Mouse (Mus musculus) frontal cortex, postnatal 36 days (tissue): ENCODE data around the gene Slc25a13.

Experiments used
- DNase-seq, 2 experiments: peaks; one replicate each; pipeline ENCODE4 v3.0.0; 2022; ENCODE audit warnings: low spot score in 2 of 2

Gene Slc25a13

DNA sequence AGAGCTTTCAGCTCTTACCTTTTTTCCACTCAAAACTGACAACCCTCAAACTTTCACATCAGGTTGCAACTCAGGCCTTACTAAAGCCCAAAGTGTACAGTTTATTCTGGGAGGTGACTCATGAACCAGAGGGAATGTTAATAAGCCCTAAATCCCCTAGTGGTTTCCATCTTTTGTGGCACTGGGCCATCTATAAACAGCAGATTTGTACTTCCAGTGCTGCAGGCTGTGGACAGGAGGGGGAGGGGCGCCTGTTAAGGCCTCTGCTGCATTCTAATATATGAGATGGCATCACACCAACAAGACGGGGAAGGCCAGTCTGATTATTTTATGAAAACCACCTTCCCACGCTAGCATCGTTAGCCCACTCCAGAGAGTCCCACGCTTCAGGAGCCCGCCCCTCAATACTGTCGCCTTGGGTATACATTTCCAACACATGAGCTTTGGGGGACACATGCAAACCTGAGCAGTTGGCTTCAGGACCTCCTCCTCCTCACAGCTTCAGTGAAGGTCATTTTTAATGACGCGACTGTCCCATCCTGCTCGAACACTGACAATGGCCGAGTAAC is 48.3 kb downstream of the Slc25a13 start:
- no peak for DNase-seq

DNA sequence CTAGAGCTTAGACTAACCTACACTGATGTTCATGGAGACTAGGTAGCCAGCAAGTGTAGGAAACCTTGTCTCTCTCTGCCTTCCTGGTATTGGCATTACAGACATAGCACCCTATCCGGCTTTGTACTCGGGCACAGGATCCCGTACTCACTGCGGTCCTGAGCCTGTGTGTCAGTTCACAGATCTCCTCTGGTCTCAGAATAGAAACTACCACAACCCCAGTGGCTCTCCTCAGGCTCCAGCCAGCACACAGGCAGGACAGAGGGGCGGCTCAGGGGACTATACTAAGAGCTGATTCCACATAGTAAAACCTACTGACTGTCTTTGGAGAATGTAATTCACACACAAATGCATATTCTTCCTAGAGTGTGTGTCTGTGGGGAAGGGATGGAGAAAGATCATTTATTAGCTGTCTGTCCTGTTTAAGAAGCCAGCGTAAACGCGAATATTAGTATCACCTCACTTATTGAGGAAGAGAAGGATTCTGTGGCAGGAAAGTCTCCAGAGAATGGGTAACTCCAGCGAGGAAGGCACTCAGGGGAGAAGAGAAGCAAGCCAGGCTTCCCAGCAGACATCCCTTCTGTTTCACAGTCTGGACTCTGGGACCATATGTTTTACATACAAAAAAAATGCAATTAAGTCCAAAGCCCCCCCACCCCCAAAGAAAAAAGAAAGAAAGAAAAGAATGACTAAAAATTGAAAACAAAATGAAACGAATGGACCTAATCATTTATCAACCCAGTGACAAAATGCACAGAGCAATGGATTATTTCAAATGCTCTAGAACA is 49.4 kb downstream of the Slc25a13 start:
- DNase-seq: no peak

DNA sequence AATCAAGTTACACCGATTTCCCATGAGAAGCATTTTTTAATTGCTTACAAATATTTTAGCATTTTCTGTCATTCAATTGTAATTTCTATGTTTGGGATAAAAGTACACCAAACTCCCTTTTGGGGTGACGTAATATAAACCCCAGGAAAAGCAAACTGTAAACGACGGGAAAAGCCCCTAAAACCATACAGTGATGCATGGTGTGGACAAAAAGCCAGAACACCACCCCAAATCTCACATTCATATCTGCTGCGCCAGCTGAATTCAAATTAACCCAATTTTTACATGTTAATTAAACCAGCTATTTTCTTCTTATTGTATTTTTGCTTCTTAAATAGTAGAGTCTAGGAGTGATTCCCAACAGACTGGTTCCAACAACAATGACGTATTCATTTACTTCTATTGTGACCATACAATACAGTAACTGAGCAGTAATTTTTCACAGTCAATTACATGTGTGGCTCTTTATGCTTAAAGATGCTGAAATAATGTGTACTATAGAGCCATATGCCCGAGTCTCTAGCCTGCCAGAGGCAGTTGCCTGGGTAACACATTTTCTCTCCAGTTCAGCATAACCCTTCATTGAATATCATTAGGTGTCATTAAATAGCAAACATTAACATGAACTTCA is 53.9 kb downstream of the Slc25a13 start:
- no peak for DNase-seq

DNA sequence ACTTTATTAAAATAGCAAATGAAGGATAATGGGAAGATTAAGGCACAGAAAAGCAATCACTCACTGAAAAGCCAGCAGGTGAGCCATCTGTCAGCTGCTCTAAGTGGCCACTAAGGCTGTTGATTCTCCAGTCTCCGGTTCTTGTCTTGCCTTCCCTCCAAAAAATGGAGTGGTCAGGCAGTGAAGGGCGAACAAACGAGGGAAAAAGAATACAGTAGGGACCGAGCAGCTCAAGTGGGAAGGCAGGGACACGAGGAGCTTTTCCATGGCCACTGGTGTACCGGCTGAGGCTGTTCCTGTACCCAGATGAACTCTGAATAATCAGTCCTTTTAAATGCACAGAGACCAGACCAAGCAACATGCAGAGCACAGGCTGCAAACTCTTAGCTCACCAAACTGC is 54.8 kb downstream of the Slc25a13 start:
- DNase-seq: no peak

DNA sequence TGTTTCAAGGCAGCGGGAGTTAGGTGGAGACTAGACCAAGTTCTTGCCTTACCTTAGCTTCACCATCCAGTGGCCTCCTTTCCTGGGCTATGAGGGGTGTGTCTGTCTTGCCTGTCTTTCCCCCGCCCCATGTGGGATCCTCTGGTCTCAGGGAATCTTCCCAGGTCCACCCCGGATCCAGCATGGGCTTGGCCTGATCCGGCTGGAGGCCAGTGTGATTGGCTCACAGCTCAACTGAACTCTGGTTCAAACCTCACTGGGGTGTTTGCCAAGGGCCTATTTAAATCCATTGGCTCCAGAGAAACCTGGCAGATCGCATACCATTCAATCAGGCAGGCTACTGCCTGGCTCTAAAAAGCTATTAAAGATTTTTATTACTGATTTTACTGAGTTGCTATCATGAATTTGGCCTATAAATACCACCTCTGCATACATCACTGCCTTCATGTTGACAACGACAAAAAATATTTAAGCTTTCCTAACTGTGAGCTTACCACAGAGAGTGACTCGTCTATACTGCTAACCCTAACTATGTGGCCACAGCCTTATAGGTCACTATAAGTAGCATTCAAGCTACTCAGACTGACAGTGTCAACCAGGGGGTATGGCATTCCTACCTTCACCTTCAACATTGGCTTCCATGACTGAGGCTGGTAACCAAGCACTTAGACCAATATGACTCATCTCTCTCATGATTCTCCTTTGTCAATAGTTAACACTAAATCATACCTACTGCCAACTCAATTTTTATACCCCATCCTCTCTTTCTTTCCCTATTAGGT is 56.1 kb downstream of the Slc25a13 start:
- no peak for DNase-seq

DNA sequence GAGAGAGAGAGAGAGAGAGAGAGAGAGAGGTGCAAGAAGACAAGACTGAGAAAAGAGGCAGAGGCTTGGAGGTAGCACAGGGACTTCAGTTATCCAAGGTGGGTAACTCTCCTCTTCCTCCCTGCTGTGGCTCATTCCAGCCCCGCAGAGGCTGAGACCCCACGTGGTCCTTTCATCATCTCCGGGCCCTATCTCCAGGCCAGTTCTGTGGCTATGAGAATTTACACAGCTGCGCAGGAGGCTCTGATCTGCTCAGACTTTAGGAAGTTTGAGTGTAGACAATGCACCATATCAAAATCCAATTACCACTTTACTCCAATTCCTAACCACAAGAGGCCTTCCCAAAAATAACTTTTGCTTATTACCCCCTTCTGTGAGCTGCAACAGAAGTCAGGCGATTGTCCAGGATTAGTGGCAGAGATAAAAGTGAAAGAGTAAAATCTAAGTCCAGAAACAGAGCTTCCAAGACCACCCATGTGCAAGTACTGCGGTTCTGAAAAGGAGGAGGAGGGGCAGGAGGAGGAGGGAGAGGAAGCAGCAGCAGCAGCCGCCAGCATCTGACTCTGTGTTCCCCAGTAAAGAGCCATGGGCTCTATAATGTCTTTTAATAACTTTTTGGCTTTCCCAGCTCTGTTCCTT is 57.6 kb downstream of the Slc25a13 start:
- no peak for DNase-seq

DNA sequence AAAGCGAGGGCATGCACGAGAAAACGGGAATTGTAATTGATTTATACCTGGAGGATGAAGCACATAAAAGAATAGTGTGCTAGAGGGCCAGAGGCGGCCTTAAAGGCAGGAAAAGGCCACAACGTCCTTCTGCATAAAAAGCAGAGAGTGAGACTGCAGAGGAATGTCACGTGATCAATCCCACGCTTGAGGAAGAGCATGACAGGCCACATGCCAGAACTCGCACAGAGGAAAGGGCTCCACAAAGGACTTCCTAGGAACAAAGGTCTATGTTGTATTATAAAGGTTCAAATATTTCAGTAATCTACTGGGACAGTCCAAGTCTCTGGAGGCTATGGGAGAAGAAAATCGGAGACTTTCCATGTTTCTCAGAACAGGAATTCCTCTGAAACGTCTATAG is 63.5 kb downstream of the Slc25a13 start:
- no peak for DNase-seq

DNA sequence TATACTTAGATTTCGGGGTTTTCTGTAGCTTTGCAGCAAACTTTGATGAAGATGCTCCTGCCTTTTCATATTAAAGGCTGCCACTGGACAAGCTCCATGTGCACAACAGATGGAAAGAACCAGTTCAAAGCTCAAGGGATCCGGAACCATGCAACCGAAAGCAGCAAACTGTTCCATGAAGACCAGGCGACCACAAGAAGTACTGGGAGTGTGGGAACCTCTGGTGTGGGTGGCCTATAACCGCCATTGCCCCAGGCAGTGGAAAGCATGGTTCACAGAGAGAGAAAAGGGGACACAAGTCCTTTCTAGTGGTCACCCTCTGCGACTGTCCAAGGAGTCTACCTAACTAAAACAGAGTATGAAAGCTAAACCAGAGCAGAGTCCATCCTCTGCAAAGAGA is 66.2 kb downstream of the Slc25a13 start:
- no peak for DNase-seq

DNA sequence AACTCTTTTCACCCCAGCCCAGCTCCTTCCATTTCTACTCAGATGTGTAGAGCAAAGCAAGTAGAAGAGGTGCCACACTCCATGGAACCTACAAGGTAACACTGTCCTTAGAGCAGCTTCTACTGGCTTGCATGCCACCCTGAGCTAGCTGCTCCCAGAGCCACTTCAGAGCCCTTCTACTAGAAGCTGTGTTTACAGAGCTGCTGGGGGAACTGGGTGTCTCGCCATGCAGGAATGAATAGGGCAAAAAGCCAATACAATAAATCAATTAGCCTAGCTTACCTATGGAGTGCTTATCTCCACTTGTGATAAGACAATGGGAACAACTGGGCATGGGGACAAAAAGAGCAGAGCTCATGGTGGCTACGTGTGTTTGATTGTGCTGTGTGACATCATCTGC is 67.2 kb downstream of the Slc25a13 start:
- no peak for DNase-seq

DNA sequence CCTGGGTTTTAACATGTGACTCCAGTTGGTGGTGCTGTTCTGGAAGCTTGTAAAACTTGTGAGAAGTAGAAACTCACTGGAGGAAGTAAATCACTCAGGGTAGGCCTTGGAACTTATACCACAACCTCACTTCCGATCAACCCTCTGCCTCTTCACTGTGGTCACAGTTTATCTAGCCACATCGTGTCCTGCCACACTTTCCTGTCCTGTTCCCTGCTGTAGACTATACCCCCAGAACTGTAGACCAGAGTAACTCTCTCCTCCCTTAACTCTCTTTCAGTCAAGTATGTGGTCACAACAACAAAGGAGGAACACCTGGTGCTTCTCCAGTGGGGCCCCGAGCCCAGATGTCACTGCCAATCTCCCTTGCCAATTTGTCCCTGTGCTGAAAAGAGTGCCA is 67.6 kb downstream of the Slc25a13 start:
- no peak for DNase-seq

DNA sequence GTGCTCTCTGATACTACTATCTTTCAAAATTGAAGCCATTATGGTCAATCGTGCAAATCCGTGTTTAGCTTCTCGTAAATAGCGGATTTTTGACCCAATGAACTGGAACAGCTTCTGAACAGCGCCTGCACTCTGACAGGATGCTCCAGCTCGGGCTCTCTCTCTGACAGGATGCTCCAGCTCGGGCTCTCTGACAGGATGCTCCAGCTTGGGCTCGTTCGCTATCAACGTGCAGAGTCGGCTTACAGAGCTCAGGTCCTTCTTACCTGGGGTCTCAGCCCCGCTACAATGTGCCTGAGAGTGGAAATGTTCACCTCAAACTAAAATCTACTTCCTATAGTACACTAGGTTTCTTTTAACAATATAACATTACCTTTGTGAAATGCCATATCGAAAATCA is 71.6 kb downstream of the Slc25a13 start:
- no peak for DNase-seq

DNA sequence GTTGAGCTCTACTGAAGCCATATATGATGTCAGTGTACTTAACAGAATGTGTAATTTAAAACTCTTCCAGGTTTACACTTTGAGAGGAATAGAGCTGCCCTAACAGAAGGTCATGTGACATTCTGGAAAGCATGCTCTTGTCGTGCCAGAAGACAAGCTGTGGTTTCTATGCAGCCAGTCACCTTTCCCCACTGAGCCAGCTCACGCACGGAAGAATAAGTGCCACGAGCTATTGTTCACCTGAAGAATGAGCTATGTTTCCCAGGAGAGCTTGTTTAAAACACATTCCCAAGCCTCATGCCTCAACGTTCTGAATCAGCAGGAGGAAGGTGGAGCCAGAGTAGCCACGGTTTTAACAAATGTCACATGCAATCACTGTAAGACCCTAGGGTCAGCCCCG is 73.4 kb downstream of the Slc25a13 start:
- no peak for DNase-seq

DNA sequence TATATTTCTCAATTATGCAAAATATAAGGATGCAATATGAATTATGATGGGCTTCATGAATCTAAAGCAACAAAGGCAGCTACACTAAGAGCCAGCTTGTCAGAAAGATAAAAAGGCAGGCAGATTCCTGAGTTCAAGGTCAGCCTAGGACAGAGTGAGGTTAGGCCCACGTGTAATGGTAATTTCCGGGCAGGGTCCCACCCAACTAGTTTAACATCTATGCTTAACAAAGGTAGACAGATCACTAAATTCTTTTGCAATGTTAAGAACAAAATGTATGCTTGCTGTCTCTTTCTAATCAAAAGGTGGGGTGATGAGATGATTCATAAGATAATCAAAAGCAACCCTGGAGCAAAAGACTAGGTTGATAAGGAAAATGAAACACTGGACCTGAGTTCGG is 76.6 kb downstream of the Slc25a13 start:
- DNase-seq: no peak

DNA sequence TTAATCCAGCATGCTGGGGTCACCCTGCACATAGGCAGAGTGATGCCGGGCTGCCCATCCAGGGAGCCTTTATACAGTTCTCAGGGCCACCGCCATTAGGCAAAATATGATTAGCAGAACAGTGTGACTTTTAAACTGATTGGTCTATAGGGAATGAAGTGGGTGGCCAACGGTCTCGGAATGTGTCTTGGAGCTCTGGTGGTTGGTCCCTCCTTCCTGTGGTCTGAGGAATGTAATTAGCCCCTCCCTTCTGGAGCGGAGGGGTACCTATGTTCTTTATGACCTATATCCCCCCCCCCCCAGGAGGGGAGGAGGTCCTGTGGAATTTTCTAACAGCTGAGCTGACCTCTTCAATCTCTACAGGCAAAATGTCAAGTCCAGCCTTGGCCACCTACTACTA is 77.9 kb downstream of the Slc25a13 start:
- no peak for DNase-seq

DNA sequence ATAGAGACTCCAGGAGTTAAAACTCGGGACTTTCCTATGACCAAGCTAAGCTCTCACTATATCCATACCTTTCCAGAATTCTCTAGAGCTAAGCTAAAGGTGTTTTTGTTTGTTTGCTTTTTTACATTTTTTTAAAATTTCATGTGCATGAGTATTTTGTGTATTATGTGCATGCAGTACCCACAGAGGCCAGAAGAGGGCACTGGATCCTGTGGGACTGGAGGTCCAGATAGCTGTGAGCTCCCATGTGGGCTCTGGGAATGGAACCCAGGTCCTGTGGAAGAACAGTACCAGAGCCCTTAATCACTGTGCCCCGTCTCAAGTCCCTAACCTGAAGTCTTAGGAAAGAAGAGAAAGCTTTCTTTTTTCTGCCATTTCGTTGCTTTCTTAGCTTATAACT is 80.2 kb downstream of the Slc25a13 start:
- DNase-seq: no peak

DNA sequence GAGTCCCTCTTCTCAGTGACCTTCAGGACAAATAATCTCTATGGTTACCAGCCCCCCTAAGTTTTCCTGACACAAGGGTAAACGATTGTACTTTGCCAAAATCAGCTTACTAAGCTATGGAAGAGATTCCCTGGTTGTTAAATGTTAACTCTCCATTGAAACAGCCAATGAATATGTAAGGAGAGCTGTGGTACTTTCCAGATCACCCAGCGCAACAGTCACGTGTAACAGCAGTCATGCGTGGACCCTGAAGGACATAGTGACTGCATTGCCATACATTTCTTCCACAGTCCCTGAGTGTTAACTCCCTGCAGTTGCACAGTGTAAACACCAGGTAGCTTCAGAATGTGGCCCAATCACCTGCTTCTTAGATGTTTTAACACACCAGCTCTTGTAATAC is 82.0 kb downstream of the Slc25a13 start:
- no peak for DNase-seq

DNA sequence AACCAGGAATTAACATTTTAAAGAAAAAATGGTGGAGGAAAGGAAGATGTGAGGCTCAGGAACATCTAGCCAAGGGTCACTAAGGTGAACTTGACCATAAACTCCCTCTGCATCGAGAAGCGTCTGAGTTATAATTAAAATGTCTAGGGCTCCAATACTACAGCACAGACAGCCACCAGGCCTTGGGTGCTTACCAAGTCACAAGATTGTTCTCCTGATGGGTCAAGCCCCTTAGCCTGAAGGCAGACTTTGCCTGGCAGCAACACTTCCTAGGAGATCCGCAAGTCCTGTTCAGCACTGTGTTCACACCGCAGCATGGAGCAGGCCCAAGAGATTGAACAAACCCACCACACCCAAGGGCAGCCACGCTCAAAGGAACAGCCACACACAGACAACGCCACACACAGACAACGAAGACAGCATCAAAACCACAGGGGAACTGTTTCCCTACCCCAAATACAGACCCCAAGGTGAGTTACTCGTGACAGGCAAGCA is 83.4 kb downstream of the Slc25a13 start:
- no peak for DNase-seq

DNA sequence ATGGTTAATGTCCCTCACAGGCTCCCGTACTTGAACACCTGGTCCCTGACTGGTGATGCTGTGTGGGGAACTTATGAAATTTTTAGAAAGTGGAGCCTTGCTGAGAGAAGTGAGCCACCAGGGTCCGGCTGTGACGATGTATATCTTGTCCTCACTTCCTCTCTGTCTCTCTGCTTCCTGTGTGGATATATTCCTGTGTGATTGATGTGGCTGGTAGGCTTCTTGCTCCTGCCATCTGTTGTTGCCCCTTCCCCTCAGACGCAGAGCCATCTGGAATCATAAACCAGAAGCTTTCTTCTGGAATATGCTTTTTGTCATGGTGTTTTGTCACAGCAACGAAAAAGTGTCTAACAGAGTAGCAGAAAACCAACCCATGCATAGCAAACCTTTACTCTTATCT is 84.9 kb downstream of the Slc25a13 start:
- no peak for DNase-seq

DNA sequence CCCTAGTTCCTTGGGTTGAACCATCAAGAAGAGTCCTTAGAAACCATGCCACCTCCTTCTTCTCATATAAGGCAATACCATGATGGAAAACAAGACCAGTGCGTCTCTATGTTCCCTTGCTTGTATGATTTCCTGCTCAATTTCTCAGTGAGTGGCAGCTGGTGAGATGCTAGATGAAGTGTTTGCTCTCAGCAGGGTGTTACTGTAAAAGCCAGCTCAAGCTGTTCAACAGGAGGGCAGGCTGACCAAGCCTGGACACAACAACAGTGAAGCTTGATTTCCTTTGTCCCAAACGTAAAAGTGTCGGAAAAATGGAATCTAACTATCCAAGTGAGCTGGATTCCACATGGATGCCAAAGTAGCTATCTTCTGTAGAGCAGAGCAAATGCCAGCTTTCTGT is 91.4 kb downstream of the Slc25a13 start:
- no peak for DNase-seq

DNA sequence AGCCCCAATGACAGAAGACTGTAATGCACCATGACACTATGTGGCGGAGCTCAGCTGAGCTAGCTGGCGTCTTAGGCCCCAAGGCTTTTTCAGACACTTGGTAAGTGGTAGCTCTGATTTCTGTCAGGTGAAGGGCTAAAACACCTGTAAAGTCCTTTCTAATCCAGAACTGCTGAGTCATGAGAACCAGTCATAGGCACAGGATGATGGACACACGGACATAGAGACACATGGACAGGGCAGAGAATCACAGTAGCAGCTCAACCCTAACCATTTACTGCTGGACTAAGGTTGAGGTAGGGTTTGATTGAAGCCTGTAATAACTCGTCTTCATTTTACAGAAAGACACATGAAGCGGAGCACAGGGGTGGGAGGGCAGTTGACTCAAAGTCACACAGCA is 95.1 kb downstream of the Slc25a13 start:
- no peak for DNase-seq

DNA sequence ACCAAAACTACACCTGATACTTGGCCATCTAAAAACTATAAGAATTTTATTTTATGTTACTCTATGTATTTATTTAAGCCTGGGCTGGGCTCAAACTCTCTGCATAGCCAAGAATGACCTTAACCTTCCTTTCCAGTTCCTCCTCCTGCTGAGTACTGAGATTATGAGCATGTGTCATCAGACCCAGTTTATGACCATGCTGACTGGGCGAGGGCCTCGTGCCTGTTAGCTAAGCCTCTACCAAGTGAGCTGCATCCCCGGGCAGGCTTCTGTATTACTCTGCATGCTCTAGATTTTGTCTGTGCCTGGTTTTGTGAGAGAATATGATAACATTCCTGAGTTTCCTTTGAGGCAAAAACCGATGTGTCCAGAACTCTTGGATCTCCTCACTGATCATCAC is 96.1 kb downstream of the Slc25a13 start:
- DNase-seq: no peak

DNA sequence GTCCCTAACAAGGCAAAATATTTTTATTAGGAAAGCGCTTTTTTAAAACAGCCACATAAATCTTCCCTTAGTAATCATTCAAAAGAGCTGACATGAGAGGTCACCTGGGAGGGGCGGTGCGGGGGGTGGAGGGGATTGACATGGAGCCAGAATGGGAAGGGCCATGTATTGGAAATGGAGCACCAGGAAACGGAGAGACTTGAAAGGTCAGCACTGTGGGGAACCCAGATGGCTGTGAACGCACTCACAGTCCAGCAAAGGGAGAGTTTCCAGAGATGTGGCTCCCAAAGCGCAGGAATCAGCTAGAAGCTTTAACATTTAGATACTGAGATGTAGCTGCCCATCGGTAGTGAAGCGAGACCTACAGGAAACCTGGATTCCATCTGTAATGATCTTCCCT is 101.2 kb downstream of the Slc25a13 start:
- DNase-seq: no peak
